Mouse (Mus musculus): ENCODE data around the gene Snx9.

DNA sequence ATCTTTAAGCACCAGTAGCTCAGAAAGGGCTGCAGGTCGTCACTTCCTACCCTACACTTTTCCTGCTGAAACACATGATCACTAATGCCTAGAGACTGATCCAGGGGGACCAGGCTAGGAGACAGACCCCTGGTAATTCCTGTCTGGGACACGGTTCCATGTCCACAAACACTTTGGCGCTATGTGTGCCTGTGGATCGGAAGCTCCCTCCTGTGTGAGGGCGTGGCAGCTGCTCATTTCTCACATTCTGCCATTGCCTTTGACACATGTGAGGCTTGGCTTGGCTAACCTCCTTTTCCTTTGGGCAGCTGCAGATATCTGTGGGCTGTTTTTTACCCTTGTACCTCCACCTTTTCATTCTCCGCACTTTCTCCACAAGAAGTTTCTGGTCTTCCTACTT is 22.0 kb upstream of the Snx9 start:
- no peak for TF ChIP-seq CTCF (IDR thresholded peaks at IDR 0.05; ENCODE audit: low read depth)
- no peak for TF ChIP-seq EP300 (IDR thresholded peaks at IDR 0.05; ENCODE audit: low read depth)

Measured in liver, embryonic 14.5 days (tissue).